Mouse (Mus musculus): ENCODE results near the gene Slc38a3. TPM values are rescaled to one million over a fixed set of nuclear protein-coding genes. Genes with fewer than 3 reads are reported as not detected.

Slc38a3 gene
- polyA plus RNA-seq, 1 experiment = 145 TPM

DNA sequence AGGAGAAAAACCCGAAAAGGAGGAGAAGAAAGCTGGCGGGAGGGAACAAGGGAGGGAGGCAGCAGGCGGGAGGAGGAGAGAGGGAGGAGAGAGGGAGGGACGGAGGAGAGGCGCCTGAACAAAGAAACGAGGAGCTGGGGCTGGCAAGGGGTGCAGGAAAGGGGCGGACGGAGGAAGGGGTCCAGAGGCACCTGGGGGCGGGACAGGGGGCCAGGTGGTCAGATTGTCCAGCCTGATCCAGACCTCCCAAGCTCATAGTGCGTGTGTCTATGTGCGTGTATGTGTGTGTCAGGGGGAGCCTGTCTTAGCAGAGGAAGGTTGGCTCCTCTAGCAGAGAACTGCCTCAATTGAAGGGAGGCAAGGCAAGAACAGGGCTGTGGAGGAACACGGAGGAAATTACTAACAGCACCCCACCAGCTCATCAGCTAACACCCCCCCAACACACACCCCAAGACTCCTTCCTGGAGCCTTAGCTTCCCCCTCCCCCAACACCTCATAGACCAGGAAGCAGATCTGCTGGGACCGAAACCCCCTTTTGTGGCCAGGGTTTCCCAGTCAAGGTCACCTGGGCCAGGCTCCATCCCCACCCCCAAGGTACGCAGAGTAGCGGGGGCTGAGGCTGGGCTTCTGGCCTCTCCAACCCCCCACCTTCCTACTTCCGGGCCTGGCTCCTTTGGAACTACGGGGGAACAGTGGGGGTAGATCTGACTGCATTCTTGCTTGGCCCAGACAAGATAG is 38.5 kb upstream of the Slc38a3 start:
- 37% methylated on average over 17 of the region's 17 CpGs for WGBS
- no peak for DNase-seq
- H3K27me3 ChIP-seq (ENCODE audit: control insufficient read depth, insufficient read depth, low read length) = no peaks in the 10 kb centered on the region; the same call in 1 of the 2 replicates
- peaks cover 17% of the 10 kb centered on the region; the same call in 1 of the 2 replicates for H3K4me1 ChIP-seq (ENCODE audit: control insufficient read depth, insufficient read depth, low read length)
- H3K4me3 ChIP-seq (replicated peaks; ENCODE audit: insufficient read depth, low read depth, low read length) = no peak overlapping the region
- no peak overlapping the region for H3K27ac ChIP-seq (ENCODE audit: insufficient read depth, low read length)
- TF ChIP-seq POLR2A (IDR thresholded peaks at IDR 0.05; ENCODE audit: borderline replicate concordance, insufficient read depth, low read length) (no peak), CTCF (IDR thresholded peaks at IDR 0.05; ENCODE audit: borderline replicate concordance, insufficient read depth, low read depth, low read length) (no peak)

DNA sequence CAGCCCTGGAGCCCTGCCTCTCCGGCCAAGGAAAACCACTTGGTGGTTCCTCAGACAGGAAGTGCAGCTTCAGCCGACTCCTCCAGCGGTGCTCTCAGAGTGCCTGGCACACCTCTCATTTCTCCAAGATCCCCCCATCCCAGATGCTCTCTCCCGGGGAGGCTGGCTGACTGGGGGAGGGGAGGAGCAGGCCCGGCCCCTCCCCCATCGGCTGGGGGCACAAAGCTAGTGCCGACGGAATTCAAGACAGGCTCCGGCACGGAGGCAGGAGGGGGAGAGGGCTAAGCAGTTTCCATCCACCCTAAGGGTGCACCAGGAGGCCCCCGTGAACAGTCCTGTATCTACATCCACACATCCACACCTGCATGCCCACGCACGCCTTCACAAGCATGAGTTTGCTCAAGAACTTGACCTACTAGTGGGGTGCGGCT is 37.5 kb upstream of the Slc38a3 start:
- TF ChIP-seq CTCF (IDR thresholded peaks at IDR 0.05; ENCODE audit: borderline replicate concordance, insufficient read depth, low read depth, low read length) (no peak), POLR2A (IDR thresholded peaks at IDR 0.05; ENCODE audit: borderline replicate concordance, insufficient read depth, low read length) (no peak)
- peaks cover 27% of the 10 kb centered on the region for H3K4me1 ChIP-seq (ENCODE audit: control insufficient read depth, insufficient read depth, low read length)
- DNase-seq = no peak
- 41% methylated on average over 14 of the region's 14 CpGs for WGBS
- no peaks in the 10 kb centered on the region; the same call in 1 of the 2 replicates for H3K27me3 ChIP-seq (ENCODE audit: control insufficient read depth, insufficient read depth, low read length)
- H3K27ac ChIP-seq (ENCODE audit: insufficient read depth, low read length) = no peak overlapping the region
- H3K4me3 ChIP-seq (replicated peaks; ENCODE audit: insufficient read depth, low read depth, low read length) = no peak overlapping the region

DNA sequence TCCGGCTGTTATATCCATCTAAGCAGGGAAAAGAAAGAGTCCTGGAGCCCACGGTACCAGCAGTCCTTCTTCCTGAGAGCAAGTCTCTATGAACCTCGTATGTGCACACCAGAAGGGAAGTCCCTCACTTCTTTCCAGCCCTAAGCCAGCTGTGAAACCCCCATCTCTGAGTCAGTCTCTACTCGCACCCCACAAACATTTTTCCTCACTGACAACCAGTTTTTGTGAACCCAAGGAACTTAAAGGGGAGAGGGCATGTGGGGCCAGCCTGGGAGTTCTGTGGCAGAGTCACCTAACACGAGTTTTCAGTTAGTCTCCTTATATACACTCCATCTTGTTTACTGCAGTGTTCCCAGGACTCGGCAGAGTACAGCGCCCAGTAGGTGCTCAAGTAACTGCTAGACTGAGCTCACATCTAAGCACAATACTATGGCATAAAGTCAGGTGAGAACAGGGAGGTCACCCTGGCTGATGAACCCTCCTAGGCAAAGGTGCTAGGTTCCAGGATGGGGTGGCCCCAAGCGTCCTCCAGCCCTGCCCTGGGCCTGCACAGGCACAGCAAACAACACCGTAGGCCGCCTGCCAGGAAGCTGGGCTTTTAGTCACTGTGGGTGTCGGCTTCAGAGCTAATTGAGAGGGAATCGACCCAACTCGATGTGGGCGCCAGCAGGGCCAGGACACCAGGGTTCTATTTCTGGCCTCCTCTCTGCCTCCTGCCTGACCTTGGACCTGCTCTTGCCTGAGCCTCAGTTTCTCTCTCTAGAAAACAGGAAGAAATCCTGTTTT is 34.2 kb upstream of the Slc38a3 start:
- WGBS = 64% methylated on average over 14 of the region's 14 CpGs
- H3K4me1 ChIP-seq (ENCODE audit: control insufficient read depth, insufficient read depth, low read length) = peaks cover 36% of the 10 kb centered on the region
- H3K27me3 ChIP-seq (ENCODE audit: control insufficient read depth, insufficient read depth, low read length) = no peaks in the 10 kb centered on the region; the same call in 1 of the 2 replicates
- H3K4me3 ChIP-seq (replicated peaks; ENCODE audit: insufficient read depth, low read depth, low read length) = no peak overlapping the region
- TF ChIP-seq POLR2A (IDR thresholded peaks at IDR 0.05; ENCODE audit: borderline replicate concordance, insufficient read depth, low read length) (no peak), CTCF (IDR thresholded peaks at IDR 0.05; ENCODE audit: borderline replicate concordance, insufficient read depth, low read depth, low read length) (no peak)
- H3K27ac ChIP-seq (ENCODE audit: insufficient read depth, low read length) = no peak overlapping the region
- DNase-seq = no peak

DNA sequence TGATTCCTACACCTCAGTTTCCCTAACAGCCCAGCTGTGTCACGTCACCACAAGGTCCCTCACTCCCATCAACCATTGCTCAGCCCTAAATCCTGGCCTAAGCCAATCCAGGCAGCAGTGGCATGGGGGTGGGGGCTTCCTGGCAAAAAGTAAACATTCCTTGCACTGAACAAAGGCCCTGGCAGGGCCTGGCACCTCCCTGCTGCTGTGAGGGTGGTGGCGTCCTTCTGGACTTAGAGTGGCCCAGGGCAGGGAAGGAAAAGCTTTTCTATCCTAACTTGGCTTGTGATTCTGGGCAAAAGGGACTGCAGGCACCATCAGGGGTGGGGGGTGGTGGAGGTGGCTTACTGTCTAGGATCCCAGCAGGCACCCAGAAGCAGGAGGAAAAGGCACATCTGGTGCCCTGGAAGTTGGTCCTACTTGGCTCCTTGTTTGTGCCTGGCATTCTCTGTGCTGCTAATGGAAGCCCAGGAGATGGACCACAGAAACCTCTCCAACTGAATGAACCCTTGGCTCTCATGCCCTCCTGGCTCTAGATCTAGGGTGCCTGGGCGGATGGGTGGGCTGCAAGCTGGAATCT is 33.4 kb upstream of the Slc38a3 start:
- WGBS = 76% methylated on average over 3 of the region's 3 CpGs
- H3K27ac ChIP-seq (ENCODE audit: insufficient read depth, low read length) = no peak overlapping the region
- no peak overlapping the region for H3K4me3 ChIP-seq (replicated peaks; ENCODE audit: insufficient read depth, low read depth, low read length)
- no peak for DNase-seq
- TF ChIP-seq CTCF (IDR thresholded peaks at IDR 0.05; ENCODE audit: borderline replicate concordance, insufficient read depth, low read depth, low read length) (no peak), POLR2A (IDR thresholded peaks at IDR 0.05; ENCODE audit: borderline replicate concordance, insufficient read depth, low read length) (no peak)
- no peaks in the 10 kb centered on the region; the same call in 1 of the 2 replicates for H3K27me3 ChIP-seq (ENCODE audit: control insufficient read depth, insufficient read depth, low read length)
- H3K4me1 ChIP-seq (ENCODE audit: control insufficient read depth, insufficient read depth, low read length) = peaks cover 29% of the 10 kb centered on the region

DNA sequence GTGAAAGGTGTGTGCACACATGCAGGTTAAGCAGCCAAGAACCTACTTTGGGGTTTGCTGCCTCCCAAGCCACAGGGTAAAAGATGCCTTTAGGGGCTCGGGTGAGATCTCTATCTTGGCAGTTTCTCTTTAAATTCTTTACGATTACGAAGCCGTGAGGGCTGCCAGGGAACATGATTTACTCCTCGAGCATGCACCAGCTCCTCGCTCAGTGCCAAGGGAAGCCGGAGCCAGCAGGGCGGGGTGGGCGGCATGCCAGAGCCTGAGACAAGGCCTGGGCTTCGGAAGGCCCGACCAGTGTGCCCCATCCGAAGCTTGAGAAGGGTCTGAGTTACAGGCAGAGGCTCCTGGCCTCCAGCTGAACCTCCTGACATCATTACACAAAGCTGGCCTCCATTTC is 32.3 kb upstream of the Slc38a3 start:
- H3K4me1 ChIP-seq (ENCODE audit: control insufficient read depth, insufficient read depth, low read length) = peaks cover 29% of the 10 kb centered on the region
- WGBS = 2% methylated on average over 12 of the region's 12 CpGs

DNA sequence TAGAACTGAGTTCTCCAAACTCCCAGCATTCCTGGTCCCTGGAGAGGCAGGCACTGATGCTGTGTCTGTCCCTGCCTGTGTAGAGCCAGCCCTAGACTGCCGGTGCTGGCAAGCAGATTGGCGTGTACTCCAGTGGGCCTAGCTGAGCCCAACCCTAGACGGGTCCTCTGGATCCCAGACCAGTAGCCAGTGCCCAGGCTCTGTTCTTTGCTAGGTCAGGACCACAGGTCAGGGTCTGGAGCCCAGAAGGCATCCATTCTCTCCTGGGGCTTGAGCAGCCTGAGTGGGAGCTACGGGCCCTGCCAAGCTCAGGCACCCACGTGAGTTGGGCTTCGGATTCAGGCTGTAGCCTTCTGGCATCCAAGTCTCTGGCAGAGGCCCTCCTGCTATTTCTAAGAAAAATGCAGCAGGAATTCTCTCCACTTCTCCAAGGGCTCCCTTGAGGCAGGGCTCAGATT is 30.8 kb upstream of the Slc38a3 start:
- no peak overlapping the region for H3K27ac ChIP-seq (ENCODE audit: insufficient read depth, low read length)
- 40% methylated on average over 6 of the region's 6 CpGs for WGBS

More for the DNA sequence above, 32.3 kb upstream of the Slc38a3 start:
- DNase-seq = peak; percentile 84
- TF ChIP-seq POLR2A (IDR thresholded peaks at IDR 0.05; ENCODE audit: borderline replicate concordance, insufficient read depth, low read length) (no peak), CTCF (IDR thresholded peaks at IDR 0.05; ENCODE audit: borderline replicate concordance, insufficient read depth, low read depth, low read length) (no peak)
- H3K4me3 ChIP-seq (replicated peaks; ENCODE audit: insufficient read depth, low read depth, low read length) = no peak overlapping the region
- H3K27me3 ChIP-seq (ENCODE audit: control insufficient read depth, insufficient read depth, low read length) = no peaks in the 10 kb centered on the region
- no peak overlapping the region for H3K27ac ChIP-seq (ENCODE audit: insufficient read depth, low read length)

DNA sequence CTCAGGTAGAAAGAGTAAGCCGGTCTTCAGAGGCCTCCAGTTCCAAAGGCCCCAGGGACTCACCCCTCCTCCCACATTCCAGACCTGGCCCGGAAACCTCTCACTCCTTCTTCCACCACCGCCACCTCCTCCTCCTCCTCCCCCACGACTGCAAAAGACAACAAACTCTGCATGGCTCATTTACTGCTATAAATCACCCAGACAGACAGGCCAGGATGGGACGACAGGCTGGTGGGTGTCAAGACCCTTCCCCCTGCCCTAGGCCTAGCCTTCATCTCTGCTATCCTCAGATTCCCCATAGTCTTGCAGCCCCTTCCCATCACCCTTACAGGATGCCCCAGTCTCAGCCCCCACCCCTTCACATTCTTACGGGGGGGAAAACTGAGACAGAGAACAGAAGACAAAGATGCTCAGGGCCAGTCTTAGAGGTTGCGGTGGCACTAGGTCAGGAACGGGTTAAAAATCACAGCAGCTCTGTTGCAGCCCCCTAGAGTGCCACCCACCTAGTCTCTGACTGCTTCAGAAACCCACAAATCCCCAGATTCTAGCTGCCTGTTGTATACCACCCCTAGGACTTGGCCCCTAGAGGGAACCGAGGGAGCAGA is 30.1 kb upstream of the Slc38a3 start:
- no peak for DNase-seq
- Histone ChIP-seq H3K4me1 (ENCODE audit: control insufficient read depth, insufficient read depth, low read length) (peaks cover 29% of the 10 kb centered on the region), H3K4me3 (replicated peaks; ENCODE audit: insufficient read depth, low read depth, low read length) (no peak overlapping the region), H3K27me3 (ENCODE audit: control insufficient read depth, insufficient read depth, low read length) (no peaks in the 10 kb centered on the region), H3K27ac (ENCODE audit: insufficient read depth, low read length) (no peak overlapping the region)
- no peak for TF ChIP-seq CTCF (IDR thresholded peaks at IDR 0.05; ENCODE audit: borderline replicate concordance, insufficient read depth, low read depth, low read length)
- no peak for TF ChIP-seq POLR2A (IDR thresholded peaks at IDR 0.05; ENCODE audit: borderline replicate concordance, insufficient read depth, low read length)
- 69% methylated on average over 9 of the region's 9 CpGs for whole genome bisulfite sequencing

More for the DNA sequence above, 30.8 kb upstream of the Slc38a3 start:
- H3K4me1 ChIP-seq (ENCODE audit: control insufficient read depth, insufficient read depth, low read length) = peaks cover 29% of the 10 kb centered on the region
- peak; percentile 44 to 48 for DNase-seq
- no peak for TF ChIP-seq POLR2A (IDR thresholded peaks at IDR 0.05; ENCODE audit: borderline replicate concordance, insufficient read depth, low read length)
- no peak for TF ChIP-seq CTCF (IDR thresholded peaks at IDR 0.05; ENCODE audit: borderline replicate concordance, insufficient read depth, low read depth, low read length)
- no peak overlapping the region for H3K4me3 ChIP-seq (replicated peaks; ENCODE audit: insufficient read depth, low read depth, low read length)
- H3K27me3 ChIP-seq (ENCODE audit: control insufficient read depth, insufficient read depth, low read length) = no peaks in the 10 kb centered on the region

All from cerebellum, adult 2 months (tissue).